Mouse (Mus musculus) urinary bladder, postnatal 36 days (tissue): ENCODE measurements around the gene Wscd2.
"Not testable (repeated sequence)": the region's sequence is repeated elsewhere in the genome, so short reads cannot be mapped to it uniquely, and the experiment has no call there.

Experiments used
- DNase-seq, 2 experiments: peaks; one replicate each; pipeline ENCODE4 v3.0.0; 2022; ENCODE audit warnings: low spot score in 2 of 2, mixed read lengths in 1 of 2

Wscd2 gene

DNA sequence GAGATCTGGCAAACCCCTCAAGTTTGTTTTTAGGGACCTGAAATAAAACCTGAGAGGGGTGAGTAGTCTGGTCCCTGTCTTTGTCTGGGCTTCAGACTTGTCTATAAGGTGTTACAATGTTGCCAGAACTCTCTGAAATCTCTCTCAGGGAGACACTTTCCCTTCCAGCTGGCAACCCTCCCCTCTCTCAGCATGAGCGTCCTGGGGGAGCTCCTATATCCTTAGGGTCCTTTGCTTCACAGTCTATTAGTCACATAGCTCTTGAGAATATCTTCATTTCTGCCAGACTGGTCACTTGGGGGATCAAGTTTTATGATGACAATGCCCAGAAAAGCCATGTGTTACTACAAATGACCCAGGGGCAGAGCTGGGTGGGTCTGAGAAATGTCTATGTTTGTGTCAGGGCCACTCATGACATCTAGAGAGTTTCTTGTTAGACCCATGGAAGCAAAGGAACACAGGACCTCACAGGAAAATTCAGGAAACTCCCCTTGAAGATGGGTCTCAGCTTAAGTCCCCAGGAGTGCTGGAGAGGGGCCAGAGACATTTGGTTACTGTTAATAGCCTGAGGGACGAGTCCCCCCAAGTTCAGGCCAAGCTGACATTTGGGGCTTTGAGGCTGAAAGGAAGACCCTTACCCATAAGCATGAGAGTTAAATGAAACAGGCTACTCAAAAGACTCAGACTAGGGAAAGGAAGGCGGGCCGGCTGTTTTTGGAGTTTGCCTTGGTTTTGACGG, 93.5 kb downstream of the Wscd2 start:
- no peak for DNase-seq

DNA sequence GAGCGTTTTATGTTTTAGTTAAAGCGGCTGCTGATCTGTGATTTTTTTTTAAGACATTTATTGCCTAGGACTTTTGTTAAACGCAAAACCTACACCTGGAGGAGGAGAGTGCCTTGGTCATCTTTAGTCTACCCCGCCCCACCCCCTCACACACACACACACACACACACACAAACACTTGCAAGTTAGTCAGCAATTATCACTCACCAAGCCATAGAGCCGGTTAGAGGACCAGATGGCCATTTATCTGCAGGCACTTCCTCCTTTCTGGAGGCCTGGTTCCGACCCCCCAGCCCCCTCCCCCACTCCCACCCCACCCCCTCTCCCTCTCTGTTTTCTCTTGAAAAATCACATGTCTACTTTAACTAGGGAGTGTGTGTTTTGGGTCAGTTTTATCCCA, 94.3 kb downstream of the Wscd2 start:
- DNase-seq, result no peak

DNA sequence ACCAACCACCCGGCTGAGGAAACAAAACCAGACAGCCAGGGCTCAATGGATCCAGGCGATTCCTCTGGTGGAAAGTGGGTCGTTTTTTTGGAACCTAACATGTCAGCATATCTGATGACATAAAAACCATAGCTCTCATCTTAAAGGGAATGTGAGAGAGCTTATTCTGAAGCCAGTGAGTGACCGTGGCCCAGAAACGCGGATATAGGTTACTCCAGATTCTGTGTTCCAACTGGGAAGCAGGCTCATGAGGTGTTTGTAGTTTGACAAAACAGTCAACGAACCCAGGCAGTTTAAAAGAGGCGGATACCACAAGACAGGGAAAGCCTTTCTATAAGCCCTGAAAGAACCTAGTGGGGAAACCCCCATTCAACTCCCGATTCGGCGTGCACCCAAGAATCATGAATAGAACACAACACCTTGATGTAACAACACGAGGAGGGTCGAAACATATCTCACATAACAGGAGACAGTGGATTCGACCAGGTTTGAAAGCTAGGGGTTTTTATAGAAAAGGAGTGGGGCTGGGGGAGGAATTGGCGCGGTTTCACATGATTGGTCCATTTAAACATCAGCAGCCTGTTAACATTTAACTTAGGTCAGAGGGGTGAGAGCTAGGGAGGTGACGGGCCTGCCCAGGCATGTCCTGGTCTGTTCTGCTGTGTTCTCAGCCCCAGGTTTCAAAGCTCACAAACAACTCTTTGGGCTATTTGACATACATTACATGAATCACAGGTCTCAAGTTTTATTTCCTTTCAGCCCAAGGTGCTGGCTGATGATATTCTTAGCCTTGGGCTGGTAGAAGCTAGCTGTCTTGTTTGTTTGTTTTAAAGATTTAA, 95.7 kb downstream of the Wscd2 start:
- not testable (repeated sequence) for DNase-seq

DNA sequence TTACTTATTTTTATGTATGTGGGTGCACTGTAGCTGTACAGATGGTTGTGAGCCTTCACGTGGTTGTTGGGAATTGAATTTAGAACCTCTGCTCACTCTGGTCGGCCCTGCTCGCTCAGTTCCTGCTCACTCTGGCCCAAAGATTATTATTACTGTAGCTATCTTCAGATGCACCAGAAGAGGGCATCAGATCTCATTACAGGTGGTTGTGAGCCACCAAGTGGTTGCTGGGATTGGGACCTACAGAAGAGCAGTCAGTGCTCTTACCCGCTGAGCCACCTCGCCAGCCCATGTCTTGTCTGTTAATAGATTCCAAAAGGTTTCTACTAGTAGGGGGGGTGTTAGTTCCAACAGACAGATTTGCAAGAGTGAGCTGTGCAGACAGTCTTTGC, 96.3 kb downstream of the Wscd2 start:
- DNase-seq, result not testable (repeated sequence)

DNA sequence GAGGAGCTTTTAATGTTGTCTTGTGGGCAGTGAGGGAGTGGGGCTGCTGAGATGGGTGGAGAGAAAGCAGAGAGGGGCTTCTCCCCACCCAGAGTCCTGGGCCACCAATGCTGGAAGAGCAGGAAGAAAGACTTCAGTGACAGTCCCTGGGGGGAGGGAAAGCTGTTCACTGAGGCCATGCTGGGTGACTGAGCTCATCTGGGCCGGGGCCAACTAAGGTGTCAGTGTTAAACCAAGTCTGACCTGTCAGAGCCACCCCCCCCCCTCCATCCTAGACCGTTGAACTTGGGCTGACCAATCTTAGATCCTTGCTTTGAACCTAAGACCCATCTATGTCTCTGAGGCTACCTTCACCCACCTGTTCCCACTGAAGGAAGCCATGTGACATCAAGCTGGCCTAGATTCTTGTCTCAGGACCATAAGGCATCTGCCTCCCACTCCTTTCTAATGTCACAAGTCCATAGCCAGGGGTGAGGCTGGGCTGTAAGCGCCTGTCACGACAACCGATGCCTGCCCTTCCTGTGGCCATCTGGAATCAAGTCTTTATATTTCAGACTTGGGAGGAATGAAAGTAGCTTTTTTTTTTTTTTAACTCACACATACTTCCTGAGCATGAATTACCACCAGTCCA, 100.0 kb downstream of the Wscd2 start:
- no peak for DNase-seq

DNA sequence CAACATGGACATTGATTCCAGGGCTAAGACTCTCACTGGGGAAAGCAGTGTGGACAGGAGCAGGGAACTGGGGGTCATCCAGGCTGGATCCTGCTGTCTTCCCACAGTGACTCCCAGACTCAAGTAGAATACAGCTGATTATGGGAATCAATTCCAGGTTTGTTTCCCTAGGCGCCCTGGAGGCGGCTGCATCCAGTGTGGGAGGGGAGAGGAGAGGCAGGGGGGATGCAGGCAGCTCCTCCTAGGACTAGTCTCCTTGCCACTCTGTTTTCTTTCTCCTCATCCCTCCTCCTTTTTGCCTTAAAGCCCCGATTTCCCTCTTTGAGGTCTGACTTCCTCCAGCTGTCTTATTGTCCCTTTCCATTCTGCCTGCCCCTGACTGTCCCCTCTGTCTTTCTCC, 101.0 kb downstream of the Wscd2 start:
- DNase-seq, result no peak

DNA sequence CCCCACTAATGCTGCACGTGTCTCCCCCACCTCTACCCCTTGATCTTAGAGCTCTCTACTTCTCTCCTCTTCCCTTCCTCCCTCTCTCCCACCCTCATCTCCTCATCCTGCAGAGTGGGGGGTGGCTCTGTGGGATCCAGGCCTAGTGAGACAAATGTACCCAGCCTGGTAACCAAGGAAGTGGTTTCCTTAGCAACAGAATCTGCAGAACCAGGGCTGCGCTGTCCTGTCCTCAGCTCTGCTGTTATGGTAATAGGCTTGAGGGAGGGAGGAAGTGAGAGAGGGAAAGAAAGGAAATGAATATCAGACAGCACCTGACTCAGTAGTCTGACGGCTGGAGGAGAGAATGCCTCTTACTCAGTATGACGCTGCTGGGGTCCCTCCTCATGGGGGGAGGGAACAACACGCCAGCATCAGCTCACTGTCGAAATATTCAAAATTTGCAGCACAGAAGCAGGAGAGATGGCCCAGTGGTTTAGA, 101.7 kb downstream of the Wscd2 start:
- no peak for DNase-seq

DNA sequence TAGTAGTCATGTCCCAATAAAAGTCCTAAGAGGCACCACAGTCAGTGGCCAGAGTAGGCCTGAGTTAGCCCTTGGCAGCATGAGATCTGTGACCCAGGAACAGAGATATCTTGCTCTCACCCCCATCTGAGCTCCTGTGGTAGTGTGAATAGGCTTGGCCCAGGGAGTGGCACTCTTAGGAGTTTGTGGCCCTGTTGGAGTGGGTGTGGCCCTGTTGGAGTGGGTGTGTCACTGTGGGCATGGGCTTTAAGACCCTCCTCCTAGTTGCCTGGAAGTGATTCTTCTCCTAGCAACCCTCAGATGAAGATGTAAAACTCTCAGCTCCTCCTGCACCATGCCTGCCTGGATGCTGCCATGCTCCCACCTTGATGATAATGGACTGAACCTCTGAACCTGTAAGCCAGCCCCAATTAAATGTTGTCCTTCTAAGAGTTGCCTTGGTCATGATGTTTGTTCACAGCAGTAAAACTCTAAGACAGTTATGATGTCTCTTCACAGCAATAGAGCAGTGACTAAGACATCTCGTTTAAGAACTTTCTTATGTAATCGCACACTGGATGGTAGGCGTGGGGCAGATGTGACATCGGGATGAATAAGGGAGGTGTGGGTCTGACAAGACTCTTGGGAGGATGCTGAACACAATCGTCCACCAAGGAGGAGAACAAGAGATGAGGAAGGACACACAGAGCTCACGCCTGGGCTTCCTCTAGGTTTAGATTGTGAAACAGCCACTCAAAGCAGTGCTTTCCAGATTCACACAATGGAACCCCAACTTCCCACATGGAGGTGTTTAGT, 104.0 kb downstream of the Wscd2 start:
- DNase-seq, result no peak

DNA sequence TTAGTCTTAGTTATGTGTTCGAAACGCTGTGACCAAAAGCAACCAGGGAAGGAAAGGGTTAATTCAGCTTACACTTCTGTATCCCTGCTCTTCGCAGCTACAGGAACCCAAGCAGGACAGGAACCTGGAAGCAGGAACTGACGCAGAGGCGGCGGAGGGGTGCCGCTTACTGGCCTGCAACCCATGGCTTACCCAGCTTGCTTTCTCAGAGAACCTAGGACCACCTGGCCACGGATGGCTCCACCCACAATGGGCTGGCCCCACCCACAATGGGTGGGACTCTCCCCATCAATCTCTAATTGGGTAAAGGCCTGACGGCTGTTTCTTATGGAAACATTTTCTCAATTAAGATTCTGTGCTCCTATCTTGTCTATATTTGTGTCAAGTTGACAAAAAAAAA, 106.1 kb downstream of the Wscd2 start:
- DNase-seq, result no peak

DNA sequence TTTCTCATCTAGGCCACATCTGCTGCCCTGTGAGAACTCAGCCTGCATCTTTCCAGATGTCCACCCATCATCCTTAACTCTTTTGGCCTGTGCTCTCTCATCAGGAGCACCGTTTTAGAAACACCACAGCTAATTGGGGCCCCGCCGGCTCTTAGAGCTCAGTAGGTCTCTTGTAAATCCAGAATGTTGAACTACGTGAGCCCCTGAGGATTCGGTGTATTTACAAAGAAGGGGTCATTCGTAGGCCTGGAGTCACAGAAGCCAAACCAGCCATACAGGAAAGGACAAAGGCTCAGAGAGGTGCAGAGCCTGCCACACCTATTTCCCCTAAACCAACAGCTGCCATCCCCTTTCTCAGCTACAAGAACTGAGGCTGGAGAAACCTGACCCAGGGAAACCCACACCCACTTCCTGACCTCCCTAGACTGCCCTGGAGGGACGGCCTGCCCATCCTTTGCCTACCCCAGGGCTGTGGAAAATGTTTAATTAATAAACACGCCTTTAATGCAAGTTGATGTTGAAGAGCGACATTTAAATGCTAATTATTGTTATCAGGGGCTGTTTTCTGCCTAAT, 106.7 kb downstream of the Wscd2 start:
- no peak for DNase-seq

DNA sequence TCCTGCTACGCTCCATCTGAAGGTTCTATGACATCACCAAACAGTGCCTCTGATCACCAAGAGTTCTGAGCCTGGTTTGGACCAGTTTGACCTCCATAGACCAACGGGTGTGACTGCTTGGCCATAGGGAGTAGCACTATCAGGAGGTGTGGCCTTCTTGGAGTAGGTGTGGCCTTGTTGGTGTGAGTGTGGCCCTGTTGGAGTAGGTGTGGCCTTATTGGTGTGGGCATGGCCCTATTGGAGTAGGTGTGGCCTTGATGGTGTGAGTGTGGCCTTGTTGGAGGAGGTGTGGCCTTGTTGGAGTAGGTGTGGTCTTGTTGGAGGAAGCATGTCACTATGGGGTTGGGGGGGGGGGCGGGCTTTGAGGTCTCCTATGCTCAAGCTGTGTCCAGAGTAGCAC, 110.0 kb downstream of the Wscd2 start:
- DNase-seq, result no peak

DNA sequence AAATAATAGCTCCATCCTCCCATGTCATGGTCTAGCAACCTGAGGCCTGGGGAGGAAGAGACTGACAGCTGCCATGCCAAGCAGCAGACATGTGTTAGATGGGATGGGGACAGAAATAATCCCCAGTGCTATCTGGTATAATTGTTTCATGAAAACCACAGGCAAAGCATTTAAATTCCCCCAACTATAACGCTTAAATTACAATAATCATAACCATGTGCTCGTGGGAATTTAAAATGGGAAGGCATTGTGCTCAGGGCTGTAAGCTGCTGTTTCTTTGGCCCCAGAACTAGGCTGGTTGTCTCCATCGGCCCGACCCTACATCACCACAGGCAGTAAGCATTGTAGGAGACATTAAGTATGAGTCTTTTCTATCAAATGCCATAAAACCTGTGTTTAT, 110.7 kb downstream of the Wscd2 start:
- no peak for DNase-seq

DNA sequence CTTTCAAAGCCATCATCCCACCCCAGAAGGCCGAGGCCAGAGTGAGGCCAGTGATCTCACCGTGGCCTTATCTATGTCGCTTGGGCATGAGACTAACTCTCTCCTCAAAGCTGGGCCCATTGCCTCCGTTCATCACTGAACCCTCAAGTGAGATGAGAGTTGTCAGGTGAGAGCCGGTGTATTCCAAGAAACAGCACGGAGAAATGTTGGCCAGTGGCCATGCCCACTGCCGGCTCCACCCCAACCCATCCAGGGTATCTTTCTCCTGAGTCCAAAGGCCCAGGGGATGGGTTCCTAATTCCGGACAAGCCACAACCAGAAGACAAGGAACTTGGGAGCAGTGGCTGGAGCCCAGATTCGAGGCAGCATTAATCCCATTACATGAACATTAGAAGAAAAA, 113.3 kb downstream of the Wscd2 start:
- DNase-seq, result no peak

DNA sequence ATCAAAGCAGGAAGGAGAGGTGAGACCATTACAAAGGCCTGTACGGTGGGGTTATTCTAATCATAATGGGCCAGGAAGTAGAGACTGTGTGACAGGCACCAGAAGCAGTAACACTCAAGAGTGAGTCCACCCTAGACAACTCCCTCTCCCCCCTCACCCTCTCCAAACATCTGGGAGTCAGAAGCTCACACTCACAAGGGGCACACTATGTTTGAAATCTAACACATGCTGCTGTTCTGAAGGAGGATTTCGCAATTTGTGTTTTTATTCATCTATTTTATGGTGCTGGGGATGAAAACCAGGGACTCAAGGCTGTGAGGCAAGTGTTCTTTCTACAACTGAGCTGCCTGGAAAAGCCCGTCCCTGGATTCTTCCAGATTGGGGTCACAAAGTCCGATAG, 114.6 kb downstream of the Wscd2 start:
- no peak for DNase-seq

DNA sequence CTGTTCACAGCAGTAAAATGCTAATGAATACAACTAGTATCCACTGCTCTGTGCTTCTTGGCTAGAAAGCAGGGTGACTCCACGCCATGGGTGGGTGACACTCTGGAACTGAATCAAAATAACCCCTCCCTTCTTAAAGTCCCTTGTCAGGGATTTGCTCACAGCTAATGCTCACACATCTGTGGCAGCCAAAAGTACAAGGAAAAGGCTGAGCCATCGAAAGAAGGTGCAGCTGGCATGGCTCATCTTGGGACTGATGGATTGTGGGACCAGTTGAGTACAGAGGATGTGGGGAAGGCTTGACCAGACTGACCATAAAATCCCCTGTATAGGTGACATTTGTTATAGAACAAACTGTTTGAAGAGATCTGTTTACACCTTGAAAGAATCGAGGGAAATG, 116.0 kb downstream of the Wscd2 start:
- DNase-seq, result no peak

DNA sequence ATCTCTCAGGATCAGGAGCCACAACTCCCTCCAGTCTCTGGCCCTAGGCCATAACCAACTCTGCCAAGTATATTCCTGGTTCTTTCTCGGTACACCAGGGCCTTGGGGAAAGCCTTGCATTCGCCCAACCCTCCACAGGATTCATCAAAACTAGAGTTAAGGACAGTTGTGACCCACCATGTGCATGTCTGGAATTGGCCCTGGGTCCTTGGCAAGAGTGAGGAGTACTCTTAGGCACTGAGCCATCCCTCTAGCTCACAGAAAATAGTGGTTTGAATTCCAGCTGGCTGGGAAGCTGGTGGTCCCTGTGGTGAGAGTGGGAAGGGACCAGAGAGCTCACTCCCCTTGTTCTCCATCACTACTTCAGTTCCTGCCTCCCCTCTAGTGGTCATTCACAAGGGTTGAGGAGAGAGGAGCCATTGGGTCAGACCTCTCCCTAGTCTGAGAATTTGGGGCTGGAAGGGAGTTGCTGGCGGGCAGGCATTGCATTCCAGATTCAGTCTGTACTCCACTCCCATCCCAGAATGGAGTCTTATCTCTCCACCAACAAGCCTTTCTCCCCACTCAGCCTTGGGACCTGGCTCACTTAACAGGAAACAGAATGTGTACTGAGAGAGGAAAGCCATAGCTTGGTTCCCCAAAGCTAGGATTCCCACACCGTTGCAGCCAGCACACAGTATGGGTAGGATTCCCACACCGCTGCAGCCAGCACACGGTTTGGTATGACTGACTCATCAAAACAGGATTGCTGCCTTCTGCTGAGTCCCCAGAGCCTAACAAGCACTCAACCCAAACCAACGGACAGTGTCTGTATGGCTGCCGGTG, 117.0 kb downstream of the Wscd2 start:
- DNase-seq, result no peak

DNA sequence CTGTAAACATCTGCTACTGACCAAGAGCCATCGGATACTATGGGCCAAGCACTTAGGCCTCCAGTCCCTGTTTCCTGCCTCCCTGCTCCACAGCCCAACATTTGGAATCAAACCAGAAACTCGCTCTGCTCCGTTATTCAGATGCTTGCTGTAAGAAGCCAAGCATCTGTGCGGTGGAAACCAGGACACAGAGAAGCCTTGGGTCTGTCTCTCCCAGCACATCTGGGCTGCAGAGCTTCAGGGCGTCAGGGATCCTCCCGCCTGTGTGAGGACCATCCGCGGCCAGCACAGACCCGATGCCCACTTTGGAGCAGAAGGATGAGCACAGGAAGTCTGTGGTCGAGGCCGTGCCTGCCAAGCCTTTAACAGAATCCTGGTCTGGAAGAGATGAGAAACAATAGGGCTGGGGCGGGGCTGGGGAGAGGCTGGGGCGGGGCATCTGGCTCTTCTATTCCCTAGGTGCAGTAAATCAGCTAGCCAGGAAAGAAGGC, 117.9 kb downstream of the Wscd2 start:
- DNase-seq, result no peak

DNA sequence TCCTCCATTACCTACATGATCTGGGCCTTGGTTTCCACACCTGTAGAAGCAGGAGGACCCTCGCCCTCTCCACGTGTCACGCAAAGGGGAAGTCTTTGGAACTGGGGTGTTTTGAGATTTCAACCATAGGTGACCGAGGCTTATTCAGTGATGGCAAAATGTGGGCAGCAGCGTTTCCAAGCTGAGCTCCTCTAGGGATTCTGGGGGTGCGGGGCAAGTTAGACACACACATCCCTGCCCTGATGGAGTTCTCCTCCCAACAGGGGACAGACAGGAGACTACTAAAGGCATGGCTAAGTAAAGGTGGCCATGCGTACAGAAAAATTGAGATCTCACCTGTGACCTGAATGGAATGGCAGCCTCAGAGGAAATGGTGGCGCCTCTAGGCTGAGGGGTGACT, 118.4 kb downstream of the Wscd2 start:
- no peak for DNase-seq

DNA sequence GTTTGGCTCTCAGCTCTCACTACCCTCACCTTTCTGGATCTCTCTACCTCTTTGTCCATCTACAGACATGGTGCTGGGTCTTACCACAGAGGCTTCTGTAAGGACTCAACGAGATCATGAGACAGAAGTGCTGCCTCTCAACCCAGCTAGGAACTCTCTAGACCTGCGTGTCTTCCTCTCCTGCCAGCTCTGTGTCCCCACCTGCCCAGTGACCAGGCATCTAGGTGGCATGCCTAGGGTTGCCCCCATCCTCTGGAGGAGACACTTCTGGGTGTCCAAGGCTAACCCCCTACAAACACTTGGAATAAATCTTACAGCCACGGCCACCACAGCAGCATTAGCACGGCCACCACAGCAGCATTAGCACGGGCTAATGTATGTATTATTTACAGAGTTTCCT, 119.8 kb downstream of the Wscd2 start:
- no peak for DNase-seq

DNA sequence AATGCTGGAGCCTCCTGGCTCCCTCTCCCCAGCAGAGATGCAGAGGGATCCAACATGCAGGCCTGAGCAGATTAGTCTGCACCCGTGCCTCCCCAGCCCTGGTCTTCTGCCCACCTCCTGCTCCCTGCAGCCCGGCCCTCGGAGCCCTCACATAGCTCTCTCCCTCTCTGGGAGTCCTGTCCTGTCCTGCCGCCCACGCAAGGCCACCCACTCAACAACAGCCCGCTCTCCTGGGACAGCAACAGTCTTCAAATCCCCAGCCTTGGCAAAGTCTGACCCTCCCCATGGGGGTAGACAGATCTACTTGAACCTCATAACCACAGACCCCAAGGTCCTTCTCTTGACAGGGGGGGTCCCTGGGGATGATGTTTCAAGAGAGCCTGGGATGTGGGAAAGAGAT, 120.4 kb downstream of the Wscd2 start:
- no peak for DNase-seq
